Mouse (Mus musculus) embryonic facial prominence, embryonic 13.5 days (tissue): Measurements from ENCODE around the gene Gm28434. TPM values are rescaled to one million over a fixed set of nuclear protein-coding genes. Genes with fewer than 3 reads are reported as not detected.

Source experiments
- ATAC-seq: fragments of 200-750 bp; cut with Nextera tagmentation; 2 replicates; pipeline ENCODE4 v1.8.0; 2017; ENCODE audit warnings: low read depth; ENCODE audit not compliant: insufficient number of reproducible peaks, insufficient read depth, low FRiP score, low TSS enrichment
- H3K27ac ChIP-seq: fragments of 300-500 bp; sonication (generic); 2 replicates; pipeline ENCODE4 v1.5.1; 2015; ENCODE audit warnings: moderate library complexity, mild to moderate bottlenecking, inconsistent platforms
- H3K27me3 ChIP-seq: fragments of 300-500 bp; sonication (generic); 2 replicates; pipeline ENCODE4 v1.6.1; 2015; ENCODE audit warnings: mild to moderate bottlenecking, inconsistent platforms
- H3K36me3 ChIP-seq: fragments of 300-500 bp; sonication (generic); 2 replicates; pipeline ENCODE4 v1.6.1; 2015; ENCODE audit warnings: mild to moderate bottlenecking, inconsistent platforms
- H3K4me1 ChIP-seq: fragments of 300-500 bp; sonication (generic); 2 replicates; pipeline ENCODE4 v1.6.1; 2015; ENCODE audit warnings: inconsistent platforms
- H3K4me2 ChIP-seq: fragments of 300-500 bp; sonication (generic); 2 replicates; pipeline ENCODE4 v1.6.1; 2015; ENCODE audit warnings: moderate library complexity, mild to moderate bottlenecking, inconsistent platforms
- H3K4me3 ChIP-seq: fragments of 300-500 bp; sonication (generic); 2 replicates; pipeline ENCODE4 v1.5.1; 2015; ENCODE audit warnings: mild to moderate bottlenecking, inconsistent platforms
- H3K9ac ChIP-seq: fragments of 300-500 bp; sonication (generic); 2 replicates; pipeline ENCODE4 v1.6.1; 2015; ENCODE audit warnings: mild to moderate bottlenecking, inconsistent platforms
- H3K9me3 ChIP-seq: fragments of 300-500 bp; sonication (generic); 2 replicates; pipeline ENCODE4 v1.6.1; 2016; ENCODE audit warnings: inconsistent platforms
- WGBS: fragments of 180-500 bp; shearing (Covaris S2); methylation state at CpG from one replicate; pipeline ENCODE4 v1.1.7; 2015; ENCODE audit warnings: mixed read lengths; 5-methylcytosine and 5-hydroxymethylcytosine counted together
- polyA plus RNA-seq: library from polyadenylated mRNA; unstranded; fragments of >200 nt; fragmentation: Nextera tagmentation; extraction: Ambion mirVana; gene quantifications from 2 replicates; pipeline ENCODE4 v1.2.1, GENCODE M21; 2015

The Gm28434 gene
- not detected in 2 replicates for polyA plus RNA-seq

GRCm38 (mm10) chr5:87969201-87969600 lies at the start of gene Gm28434, which contains the start of gene 2310003L06Rik:
Gene Gm28434, plus strand, starts transcription at chr5:87969517.
Gene 2310003L06Rik, plus strand, starts transcription at chr5:87969459.
- Histone ChIP-seq H3K9ac (no peak within 1 kb of the TSS), H3K4me2 (no peak within 1 kb of the TSS), H3K4me1 (no peaks in the 10 kb centered on the region), H3K27me3 (no peaks in the 10 kb centered on the region), H3K36me3 (no peaks in the 10 kb centered on the region), H3K4me3 (no peak within 1 kb of the TSS), H3K27ac (no peak within 1 kb of the TSS), H3K9me3 (no peaks in the 10 kb centered on the region)
- 56% methylated on average over 2 of the region's 2 CpGs for WGBS
- no peak for ATAC-seq

DNA sequence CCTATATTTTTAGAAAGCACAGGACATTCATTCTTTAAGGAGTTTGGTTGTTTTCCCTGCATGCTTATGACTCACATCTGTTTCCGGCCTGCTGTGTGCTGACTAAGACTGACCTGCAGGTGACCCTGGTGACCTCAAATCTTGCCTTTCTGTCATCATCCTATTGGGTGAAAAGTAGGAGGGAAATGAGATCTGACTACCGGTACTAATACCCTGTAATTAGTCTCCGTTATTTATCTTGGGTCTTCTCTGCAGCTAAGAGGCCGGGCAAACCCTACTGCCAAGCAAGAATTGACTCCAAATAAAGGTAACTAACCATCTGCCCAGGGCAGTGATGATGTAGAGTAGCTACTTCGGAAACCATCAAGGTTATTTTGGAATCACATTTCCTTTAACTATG lies 43.9 kb upstream of the Gm28434 start, which contains the start of gene Csn3:
Gene Csn3 (plus strand): TSS at position 208 of the 400 bp plus-strand sequence.
- no peak for ATAC-seq
- WGBS: 10% methylated on average over 5 of the region's 5 CpGs

GRCm38 (mm10) chr5:87931603-87932002 lies 37.7 kb upstream of the Gm28434 start:
- no peak for ATAC-seq
- Histone ChIP-seq H3K27me3 (no peaks in the 10 kb centered on the region), H3K27ac (no peak overlapping the region), H3K9ac (no peak overlapping the region), H3K36me3 (no peaks in the 10 kb centered on the region), H3K4me1 (no peaks in the 10 kb centered on the region), H3K9me3 (no peaks in the 10 kb centered on the region), H3K4me2 (no peak overlapping the region), H3K4me3 (no peak overlapping the region)
- WGBS: 28% methylated on average over 1 of the region's 1 CpGs

More for the DNA sequence above, 43.9 kb upstream of the Gm28434 start, which contains the start of gene Csn3:
- Histone ChIP-seq H3K27me3 (no peaks in the 10 kb centered on the region), H3K36me3 (no peaks in the 10 kb centered on the region), H3K9me3 (no peaks in the 10 kb centered on the region), H3K9ac (no peak within 1 kb of the TSS), H3K4me2 (no peak within 1 kb of the TSS), H3K27ac (no peak within 1 kb of the TSS), H3K4me1 (no peaks in the 10 kb centered on the region), H3K4me3 (no peak within 1 kb of the TSS)

- H3K9me3 ChIP-seq: no peaks in the 10 kb centered on the region
- no peak overlapping the region for H3K4me2 ChIP-seq
- H3K36me3 ChIP-seq: no peaks in the 10 kb centered on the region
- WGBS: 29% methylated on average over 3 of the region's 3 CpGs
- no peak overlapping the region for H3K9ac ChIP-seq
- no peaks in the 10 kb centered on the region for H3K27me3 ChIP-seq
- no peak for ATAC-seq
- H3K27ac ChIP-seq: no peak overlapping the region
- H3K4me3 ChIP-seq: no peak overlapping the region
- no peaks in the 10 kb centered on the region for H3K4me1 ChIP-seq
Observed at GRCm38 (mm10) chr5:87940752-87941151, 28.6 kb upstream of the Gm28434 start.

DNA sequence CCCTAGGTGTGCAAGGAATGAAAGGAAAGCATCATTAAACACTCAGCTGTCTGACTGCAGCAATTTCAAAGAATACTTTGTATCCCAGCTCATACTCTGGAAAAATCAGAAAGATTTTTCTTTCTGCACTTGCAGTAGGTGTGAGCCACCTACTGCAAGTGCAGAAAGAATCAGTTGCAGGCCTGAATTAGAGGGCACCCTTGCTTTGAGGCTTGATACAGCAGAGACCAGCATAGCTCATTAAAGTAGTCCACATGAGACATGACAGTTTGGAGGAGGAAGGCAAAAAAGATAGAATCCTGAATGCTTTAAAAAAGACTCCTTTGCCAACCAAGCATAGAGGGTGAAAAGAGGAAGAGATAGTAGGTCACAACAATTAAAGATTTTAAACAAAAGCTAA lies 26.8 kb upstream of the Gm28434 start:
- Histone ChIP-seq H3K36me3 (no peaks in the 10 kb centered on the region), H3K27me3 (no peaks in the 10 kb centered on the region), H3K9ac (no peak overlapping the region), H3K27ac (no peak overlapping the region), H3K4me2 (no peak overlapping the region), H3K9me3 (no peaks in the 10 kb centered on the region), H3K4me1 (no peaks in the 10 kb centered on the region), H3K4me3 (no peak overlapping the region)
- ATAC-seq: no peak

- H3K9ac ChIP-seq: no peak overlapping the region
- no peaks in the 10 kb centered on the region for H3K27me3 ChIP-seq
- ATAC-seq: no peak
- no peaks in the 10 kb centered on the region for H3K4me1 ChIP-seq
- no peaks in the 10 kb centered on the region for H3K9me3 ChIP-seq
- H3K27ac ChIP-seq: no peak overlapping the region
- no peak overlapping the region for H3K4me3 ChIP-seq
- H3K4me2 ChIP-seq: no peak overlapping the region
- H3K36me3 ChIP-seq: no peaks in the 10 kb centered on the region
Observed at GRCm38 (mm10) chr5:87951836-87952235, 17.5 kb upstream of the Gm28434 start.

DNA sequence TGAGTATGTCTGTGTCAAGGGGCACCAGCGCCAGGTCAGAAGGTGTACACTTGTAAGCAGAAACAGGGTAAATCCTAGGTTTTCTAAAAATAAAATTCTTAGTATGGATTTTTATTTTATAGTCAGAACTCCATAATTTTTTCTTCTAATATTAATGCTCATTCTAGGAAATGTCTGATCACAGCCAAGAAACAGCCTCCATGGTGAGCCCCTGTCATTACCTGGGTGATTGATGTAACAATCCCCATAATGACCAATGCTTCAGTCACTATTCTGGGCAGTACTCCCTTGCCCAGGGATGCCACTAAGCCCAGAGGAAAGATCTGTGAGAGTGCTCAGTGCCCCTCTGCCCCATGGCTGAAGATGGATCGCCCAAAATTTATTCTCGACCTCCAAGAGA lies 9.8 kb downstream of the Gm28434 start, which contains the start of gene Cabs1:
Gene Cabs1 (plus strand): TSS at position 301 of the 400 bp plus-strand sequence.
- Histone ChIP-seq H3K4me3 (no peak within 1 kb of the TSS), H3K27me3 (no peaks in the 10 kb centered on the region), H3K36me3 (no peaks in the 10 kb centered on the region), H3K9me3 (no peaks in the 10 kb centered on the region), H3K9ac (no peak within 1 kb of the TSS), H3K4me1 (no peaks in the 10 kb centered on the region), H3K27ac (no peak within 1 kb of the TSS), H3K4me2 (no peak within 1 kb of the TSS)
- no peak for ATAC-seq
- WGBS: 82% methylated on average over 3 of the region's 3 CpGs

DNA sequence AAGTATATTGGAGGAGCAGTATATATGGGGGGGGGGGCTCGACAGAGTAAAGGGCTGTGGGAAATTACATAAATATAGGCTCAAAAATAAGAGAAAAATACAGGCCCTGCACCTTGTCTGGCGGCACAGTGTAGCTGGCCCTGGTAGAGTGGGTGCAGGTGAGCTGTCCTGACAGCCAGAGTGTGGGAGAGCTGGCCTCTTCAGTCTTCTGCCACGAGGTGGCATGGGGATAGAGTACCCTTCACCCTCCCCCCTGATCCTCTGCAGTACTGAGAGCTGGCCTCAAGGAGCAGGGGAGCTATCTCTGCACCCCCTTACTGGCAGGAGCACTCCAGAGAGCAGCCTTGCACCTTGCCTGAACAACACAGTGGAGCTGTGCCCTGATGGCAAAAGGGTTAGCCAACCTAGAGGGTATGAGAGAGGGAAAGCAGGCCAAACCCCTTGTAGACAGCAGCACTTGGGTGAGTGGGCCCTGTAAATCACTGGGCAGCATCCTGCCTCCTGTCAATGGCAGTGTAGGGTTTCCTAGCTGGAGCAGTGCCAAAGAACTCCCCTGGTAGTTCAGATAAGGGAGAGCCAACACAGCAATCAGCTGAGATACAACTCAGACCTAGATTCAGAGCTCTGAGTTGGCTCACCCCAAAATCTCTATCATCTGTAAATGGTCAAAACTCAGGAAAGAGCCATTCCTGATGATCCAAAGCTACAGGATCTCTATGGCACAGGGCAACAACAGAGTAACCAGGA lies 13.3 kb downstream of the Gm28434 start:
- no peaks in the 10 kb centered on the region for H3K27me3 ChIP-seq
- H3K9ac ChIP-seq: no peak overlapping the region
- no peaks in the 10 kb centered on the region for H3K9me3 ChIP-seq
- WGBS: 66% methylated on average over 3 of the region's 3 CpGs
- no peak overlapping the region for H3K4me3 ChIP-seq
- H3K27ac ChIP-seq: no peak overlapping the region
- no peak overlapping the region for H3K4me2 ChIP-seq
- H3K36me3 ChIP-seq: no peaks in the 10 kb centered on the region
- no peak for ATAC-seq
- H3K4me1 ChIP-seq: no peaks in the 10 kb centered on the region

DNA sequence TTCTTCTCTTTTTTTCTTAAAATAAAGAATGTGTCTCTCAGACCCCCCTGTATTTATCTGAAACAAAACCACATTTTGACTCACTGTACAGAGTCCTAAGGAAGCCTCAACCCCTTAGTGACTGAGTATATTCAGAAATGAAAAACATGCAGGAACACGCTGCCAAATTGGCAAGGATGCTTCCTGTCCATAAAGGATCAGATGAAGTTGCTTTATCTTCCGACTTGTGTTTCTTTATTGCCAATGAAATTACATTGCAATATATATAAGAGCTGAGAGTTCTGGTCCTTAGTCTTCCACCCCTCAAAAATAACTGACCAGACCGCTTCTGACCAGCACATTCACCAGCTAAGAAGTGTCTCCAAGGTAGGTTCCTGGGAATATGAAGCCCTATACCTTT lies 32.9 kb downstream of the Gm28434 start, which contains the start of gene Smr3a:
Gene Smr3a (plus strand): TSS at position 301 of the 400 bp plus-strand sequence.
- Histone ChIP-seq H3K4me2 (no peak within 1 kb of the TSS), H3K36me3 (no peaks in the 10 kb centered on the region), H3K4me3 (no peak within 1 kb of the TSS), H3K4me1 (no peaks in the 10 kb centered on the region), H3K9ac (no peak within 1 kb of the TSS), H3K27me3 (no peaks in the 10 kb centered on the region), H3K27ac (no peak within 1 kb of the TSS), H3K9me3 (no peaks in the 10 kb centered on the region)
- 80% methylated on average over 3 of the region's 3 CpGs for WGBS
- ATAC-seq: no peak

DNA sequence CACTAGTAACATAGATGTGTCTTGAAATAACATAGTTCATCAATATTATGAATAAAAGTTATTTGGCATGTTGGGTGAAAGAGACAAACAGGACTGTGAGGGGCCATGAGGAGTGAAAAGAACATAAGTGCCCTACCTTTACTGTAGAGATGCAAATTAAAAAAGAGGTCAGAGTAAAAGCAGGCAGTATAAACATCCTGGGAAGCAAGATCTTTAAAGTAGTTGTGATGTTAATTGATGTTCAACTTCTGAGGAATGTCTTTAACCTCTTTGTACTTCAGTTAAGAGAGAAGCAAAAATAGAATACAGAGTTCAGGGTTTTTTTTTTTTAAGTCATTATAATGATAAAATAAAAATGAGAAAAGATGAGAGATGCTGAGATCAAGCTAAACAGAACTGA lies 35.9 kb downstream of the Gm28434 start:
- Histone ChIP-seq H3K9ac (no peak overlapping the region), H3K4me1 (no peaks in the 10 kb centered on the region), H3K4me2 (no peak overlapping the region), H3K27ac (no peak overlapping the region), H3K27me3 (no peaks in the 10 kb centered on the region), H3K36me3 (no peaks in the 10 kb centered on the region), H3K9me3 (no peaks in the 10 kb centered on the region), H3K4me3 (no peak overlapping the region)
- no peak for ATAC-seq
